Mouse (Mus musculus) liver, adult 2 months (tissue): Measurements from ENCODE around the gene Nt5c3b. TPM values are rescaled to one million over a fixed set of nuclear protein-coding genes. Genes with fewer than 3 reads are reported as not detected.
A peak's percentile ranks its signal among the peaks of the same experiment; 100 is the strongest.

Experiments used
- DNase-seq: peaks from one replicate; pipeline ENCODE4 v3.0.0-alpha.2; 2011; ENCODE audit warnings: low read depth, low spot score; ENCODE audit errors: extremely low read depth
- H3K27ac ChIP-seq: fragments of 200-500 bp; replicated peaks from 2 replicates; pipeline ENCODE4 v1.5.1; 2012; ENCODE audit warnings: low read depth, mild to moderate bottlenecking, control low read depth, inconsistent platforms, low read length; ENCODE audit not compliant: insufficient read depth
- H3K27me3 ChIP-seq: fragments of 200-500 bp; 2 replicates; pipeline ENCODE4 v1.6.1; 2012; ENCODE audit warnings: mild to moderate bottlenecking, moderate library complexity, low read length, inconsistent platforms; ENCODE audit not compliant: control insufficient read depth, insufficient read depth
- H3K36me3 ChIP-seq: fragments of 200-500 bp; 2 replicates; pipeline ENCODE4 v1.6.1; 2012; ENCODE audit warnings: low read length, inconsistent platforms; ENCODE audit not compliant: control insufficient read depth, insufficient read depth
- H3K4me1 ChIP-seq: fragments of 200-500 bp; 2 replicates; pipeline ENCODE4 v1.6.1; 2011; ENCODE audit warnings: low read length; ENCODE audit not compliant: control insufficient read depth, insufficient read depth
- H3K4me3 ChIP-seq: fragments of 200-500 bp; 2 replicates; pipeline ENCODE4 v1.5.1; 2011; ENCODE audit warnings: low read depth, mild to moderate bottlenecking, control low read depth, low read length, moderate library complexity; ENCODE audit not compliant: insufficient read depth
- H3K79me2 ChIP-seq: fragments of 200-500 bp; 2 replicates; pipeline ENCODE4 v1.6.1; 2012; ENCODE audit warnings: inconsistent platforms, mild to moderate bottlenecking, low read length, moderate library complexity; ENCODE audit not compliant: control insufficient read depth, insufficient read depth
- H3K9ac ChIP-seq: fragments of 200-500 bp; 2 replicates; pipeline ENCODE4 v1.6.1; 2012; ENCODE audit warnings: low read depth, mild to moderate bottlenecking, control low read depth, inconsistent platforms, low read length
- CTCF ChIP-seq: fragments of 200-500 bp; IDR thresholded peaks from 2 replicates; pipeline ENCODE4 v1.5.1; 2011; ENCODE audit warnings: low read depth, low read length, control low read depth
- POLR2A ChIP-seq: fragments of 200-500 bp; IDR thresholded peaks from 2 replicates; pipeline ENCODE4 v1.6.1; 2011; ENCODE audit warnings: low read length, control low read depth; ENCODE audit not compliant: insufficient read depth; ENCODE audit errors: extremely low read depth
- WGBS: fragments of 180-500 bp; shearing (Covaris S2); methylation state at CpG from one replicate; pipeline ENCODE4 v1.1.7; 2018; 5-methylcytosine and 5-hydroxymethylcytosine counted together
- polyA plus RNA-seq: library from polyadenylated mRNA; depleted of rRNA; stranded (reverse); fragments of >200 nt; gene quantifications from 2 replicates; pipeline ENCODE4 v1.2.3, GENCODE M21; 2012
- total RNA-seq: library from RNA; depleted of rRNA; stranded (reverse); fragments of >200 nt; gene quantifications from 2 replicates; pipeline ENCODE4 v1.2.3, GENCODE M21; 2014

Nt5c3b gene
- total and polyA plus RNA-seq, 2 experiments, result 4.4 to 4.8 TPM

GRCm38 (mm10) chr11:100392958-100393357 is 48.6 kb downstream of the Nt5c3b start:
- no peak overlapping the region for H3K27ac ChIP-seq
- H3K4me1 ChIP-seq, result peaks cover 51% of the 10 kb centered on the region
- H3K36me3 ChIP-seq, result no peaks in the 10 kb centered on the region
- WGBS, result 75% methylated on average over 5 of the region's 5 CpGs
- DNase-seq, result no peak
- TF ChIP-seq POLR2A (no peak), CTCF (no peak)
- no peaks in the 10 kb centered on the region for H3K27me3 ChIP-seq
- no peak overlapping the region for H3K9ac ChIP-seq
- no peak overlapping the region for H3K4me3 ChIP-seq
- H3K79me2 ChIP-seq, result peaks cover 38% of the 10 kb centered on the region

GRCm38 (mm10) chr11:100391884-100392345 is 49.7 kb downstream of the Nt5c3b start:
- DNase-seq, result peak; percentile 57
- WGBS, result 76% methylated on average over 7 of the region's 7 CpGs
- no peaks in the 10 kb centered on the region for H3K27me3 ChIP-seq
- no peaks in the 10 kb centered on the region for H3K36me3 ChIP-seq
- no peak overlapping the region for H3K9ac ChIP-seq
- H3K79me2 ChIP-seq, result peaks cover 45% of the 10 kb centered on the region
- H3K4me1 ChIP-seq, result peaks cover 51% of the 10 kb centered on the region
- 0 out of 2 replicates have a peak overlapping the region, but pooled peaks have one; percentile 16 for H3K27ac ChIP-seq
- no peak overlapping the region for H3K4me3 ChIP-seq
- no peak for TF ChIP-seq CTCF
- no peak for TF ChIP-seq POLR2A

DNA sequence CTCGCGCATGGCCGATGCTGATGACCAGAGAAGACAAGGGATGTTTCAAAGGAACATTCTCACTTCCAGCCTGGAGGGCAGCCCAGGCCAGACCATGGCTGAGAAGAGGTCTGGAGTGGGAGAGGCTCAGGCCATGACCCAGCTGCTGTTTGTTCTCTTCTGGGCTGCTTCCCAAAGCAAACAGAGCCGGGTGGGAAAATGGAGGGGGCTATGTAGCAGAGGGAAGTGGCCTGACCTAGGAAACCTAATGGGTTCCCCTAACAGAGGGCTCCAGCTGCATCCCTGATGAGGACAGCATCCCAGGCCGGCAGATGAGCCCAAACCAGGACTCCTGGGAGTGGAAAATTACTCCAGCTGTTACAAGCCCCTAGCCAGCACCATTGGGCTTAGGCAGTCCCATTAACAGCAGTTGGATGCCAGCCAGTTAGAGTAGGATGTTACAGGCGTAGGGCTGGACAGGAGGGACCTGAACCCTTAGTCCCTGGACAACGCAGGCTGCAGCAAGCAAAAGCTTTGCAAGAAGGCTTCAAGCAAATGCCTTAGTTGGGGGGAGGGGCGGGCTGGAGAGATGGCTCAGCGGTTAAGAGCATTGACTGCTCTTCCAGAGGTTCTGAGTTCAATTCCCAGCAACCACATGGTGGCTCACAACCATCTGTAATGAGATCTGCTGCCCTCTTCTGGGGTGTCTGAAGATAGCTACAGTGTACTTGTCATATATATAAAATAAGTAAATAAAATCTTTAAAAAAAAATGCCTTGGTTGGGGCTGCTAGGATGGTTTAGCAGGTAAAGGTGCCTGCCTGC is 50.3 kb downstream of the Nt5c3b start:
- no peak overlapping the region for H3K9ac ChIP-seq
- no peak overlapping the region for H3K4me3 ChIP-seq
- H3K27ac ChIP-seq, result peak overlapping the region; percentile 25
- DNase-seq, result peak; percentile 85
- H3K36me3 ChIP-seq, result no peaks in the 10 kb centered on the region
- peaks cover 49% of the 10 kb centered on the region for H3K4me1 ChIP-seq
- H3K27me3 ChIP-seq, result no peaks in the 10 kb centered on the region
- TF ChIP-seq CTCF, result no peak
- no peak for TF ChIP-seq POLR2A
- WGBS, result 7% methylated on average over 9 of the region's 9 CpGs
- H3K79me2 ChIP-seq, result peaks cover 44% of the 10 kb centered on the region

DNA sequence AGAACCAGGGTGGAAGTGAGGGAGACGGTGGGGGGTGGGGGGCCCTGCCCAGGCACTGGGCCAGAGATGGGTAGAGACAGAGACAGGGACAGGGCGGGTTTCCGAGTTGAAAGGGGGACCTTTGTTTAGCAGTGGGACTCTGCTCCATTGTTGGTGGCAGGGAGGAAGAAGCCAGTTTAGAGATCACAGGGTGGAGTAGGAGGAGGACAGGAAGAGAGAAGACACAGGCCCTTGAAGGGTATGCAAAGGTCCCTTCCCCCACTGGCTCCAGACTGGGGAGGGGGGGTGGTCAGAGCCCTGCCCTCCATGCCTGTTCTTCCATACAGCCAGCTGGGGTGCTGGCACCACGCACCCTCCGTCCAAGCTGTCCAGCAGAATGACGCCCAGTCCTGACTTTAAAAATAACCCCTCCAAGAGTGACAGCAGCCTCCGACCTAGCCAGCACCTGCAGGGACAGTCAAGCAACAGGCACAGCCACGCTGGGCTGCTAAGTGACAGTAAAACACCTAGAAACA is 51.6 kb downstream of the Nt5c3b start:
- Histone ChIP-seq H3K36me3 (peaks cover 8% of the 10 kb centered on the region; the same call in 1 of the 2 replicates), H3K27ac (peak overlapping the region; percentile 21; the same call in 1 of the 2 replicates), H3K79me2 (peaks cover 40% of the 10 kb centered on the region), H3K4me1 (peaks cover 39% of the 10 kb centered on the region), H3K27me3 (no peaks in the 10 kb centered on the region), H3K4me3 (no peak overlapping the region), H3K9ac (peak overlapping the region; percentile 12; the same call in 1 of the 2 replicates)
- no peak for DNase-seq
- 58% methylated on average over 8 of the region's 8 CpGs for WGBS
- TF ChIP-seq CTCF (no peak), POLR2A (no peak)

DNA sequence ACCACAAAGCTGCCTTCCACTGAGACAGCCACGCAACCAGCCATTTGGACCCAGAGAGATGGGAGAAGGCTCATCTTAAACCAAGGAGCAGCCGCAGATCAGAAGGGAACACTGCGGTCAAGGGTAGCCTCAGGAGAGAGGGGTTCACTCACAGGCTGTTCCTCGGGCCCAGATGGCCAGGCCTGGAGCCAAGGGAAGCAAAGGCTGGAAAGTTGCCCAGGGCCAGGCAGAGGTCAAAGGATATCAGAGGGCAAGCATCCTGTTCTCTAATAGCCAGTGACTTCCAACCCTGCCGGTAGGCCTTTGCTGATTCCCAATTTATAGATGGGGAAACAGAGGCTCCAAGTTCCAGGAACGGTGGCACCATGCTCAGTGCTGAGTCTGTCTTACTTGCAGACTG is 53.0 kb downstream of the Nt5c3b start:
- peaks cover 13% of the 10 kb centered on the region; the same call in 1 of the 2 replicates for H3K36me3 ChIP-seq
- no peak overlapping the region for H3K4me3 ChIP-seq
- no peak overlapping the region for H3K9ac ChIP-seq
- 3% methylated on average over 6 of the region's 6 CpGs for WGBS
- TF ChIP-seq POLR2A (no peak), CTCF (no peak)
- H3K27me3 ChIP-seq, result no peaks in the 10 kb centered on the region
- peak overlapping the region; percentile 24 for H3K27ac ChIP-seq
- DNase-seq, result peak; percentile 82
- H3K79me2 ChIP-seq, result peaks cover 29% of the 10 kb centered on the region
- peaks cover 32% of the 10 kb centered on the region for H3K4me1 ChIP-seq
